Mouse (Mus musculus): ENCODE results near the gene Ctnnbip1.

Ctnnbip1 gene

DNA sequence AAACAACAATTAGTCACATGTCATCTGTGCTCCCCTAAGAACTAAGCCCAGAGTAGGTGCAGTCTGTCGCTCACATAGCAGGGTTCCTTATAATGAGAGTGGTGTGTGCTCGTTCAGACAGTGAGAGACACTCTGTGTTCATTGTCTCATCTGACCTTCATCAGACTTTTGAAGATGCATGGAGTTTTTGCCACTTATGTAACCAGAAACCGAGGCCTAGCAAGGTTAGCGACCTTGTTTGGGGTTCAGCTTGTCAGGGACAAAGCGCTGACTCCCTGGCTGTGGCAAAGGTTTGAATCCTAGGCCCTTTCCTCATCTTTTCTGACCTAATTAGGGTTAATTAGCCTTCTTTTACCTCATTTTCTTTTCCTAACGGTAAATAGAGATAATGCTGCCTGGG lies 5.9 kb downstream of the Ctnnbip1 start:
- no peak for DNase-seq

DNA sequence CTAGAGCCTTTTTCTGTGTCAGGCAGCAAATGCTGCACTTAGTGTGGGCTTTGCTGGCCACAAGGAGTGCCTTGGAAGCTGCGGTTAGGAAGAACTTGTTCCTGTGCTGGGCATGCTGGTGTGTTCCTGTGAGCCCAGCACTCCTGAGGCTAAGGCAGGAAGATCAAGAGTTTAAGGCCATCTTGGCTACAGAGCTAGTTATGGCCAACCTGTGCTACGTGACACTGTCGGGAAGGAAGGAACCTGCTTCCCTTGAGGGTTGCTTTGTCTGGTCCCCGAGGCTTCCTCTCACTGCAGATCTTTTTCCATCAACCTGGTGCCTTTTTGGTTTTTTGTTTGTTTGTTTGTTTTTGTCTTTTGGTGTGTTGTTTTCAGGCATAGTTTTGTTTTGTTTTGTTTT lies 7.1 kb downstream of the Ctnnbip1 start:
- no peak for DNase-seq

DNA sequence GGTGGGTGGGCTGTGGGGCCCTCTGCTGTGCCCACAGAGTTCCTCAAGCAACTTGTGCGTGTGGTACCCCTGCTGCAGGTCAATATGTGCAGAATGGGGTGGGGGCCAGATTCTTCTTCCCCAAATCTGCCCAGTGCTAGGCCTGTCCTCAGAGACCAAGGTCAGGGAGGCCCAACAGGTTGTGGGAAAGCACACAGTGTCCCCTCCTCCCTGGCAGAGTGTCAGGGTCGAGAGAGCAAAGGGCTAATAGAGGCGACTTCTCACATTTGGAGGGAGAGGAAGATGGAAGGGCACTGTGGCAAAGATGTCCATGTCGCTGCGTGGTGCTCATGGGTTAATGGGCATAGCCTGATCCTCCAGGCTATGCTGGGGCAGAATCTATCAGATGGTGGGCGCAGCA lies 7.8 kb downstream of the Ctnnbip1 start:
- peak; percentile 27 to 65 for DNase-seq

DNA sequence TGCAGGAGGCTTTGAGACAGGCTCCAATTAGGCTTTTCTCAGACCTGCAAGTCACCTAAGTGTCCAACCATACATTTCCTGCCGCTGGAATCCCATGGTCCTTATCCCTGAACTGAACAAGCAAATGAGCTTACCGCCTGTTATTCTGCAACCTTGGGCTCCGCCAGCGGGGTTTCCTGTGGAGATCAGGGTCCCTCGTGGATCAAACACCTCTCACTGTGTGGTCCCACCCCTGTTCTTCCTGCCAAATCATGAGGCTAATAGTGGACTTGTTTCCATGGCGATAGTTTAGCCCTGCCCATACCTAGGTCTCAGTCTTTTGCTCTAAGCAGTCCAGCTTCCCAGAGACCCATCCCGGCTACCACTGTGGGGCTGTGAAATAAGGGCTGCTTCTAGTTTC lies 8.3 kb downstream of the Ctnnbip1 start:
- peak; percentile 26 to 41 for DNase-seq

GRCm38 (mm10) chr4:149527621-149528354 lies 9.8 kb downstream of the Ctnnbip1 start:
- DNase-seq, result peak in 1 of 2 experiments; percentile 19

DNA sequence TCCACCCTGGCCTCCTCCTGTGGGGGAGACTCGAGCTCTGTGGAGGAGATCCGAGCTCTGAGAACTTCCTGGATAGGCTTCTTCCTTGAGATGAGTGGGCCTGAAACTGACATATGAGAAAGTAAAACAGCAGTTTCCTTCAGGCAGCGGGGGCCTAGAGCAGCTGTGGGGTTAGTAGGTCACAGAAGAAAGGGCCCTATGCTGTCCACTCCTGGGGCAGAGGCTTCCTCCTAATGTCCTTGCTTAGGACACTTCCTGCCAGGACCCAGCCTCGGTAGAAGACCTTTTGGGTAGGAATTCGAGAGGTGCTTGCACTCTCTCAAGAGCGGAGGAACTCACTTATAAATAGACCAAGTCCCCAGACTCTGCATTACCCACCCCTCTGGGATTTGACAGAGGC lies 11.7 kb downstream of the Ctnnbip1 start:
- DNase-seq, result no peak

GRCm38 (mm10) chr4:149539441-149539840 lies 21.4 kb downstream of the Ctnnbip1 start:
- no peak for DNase-seq

DNA sequence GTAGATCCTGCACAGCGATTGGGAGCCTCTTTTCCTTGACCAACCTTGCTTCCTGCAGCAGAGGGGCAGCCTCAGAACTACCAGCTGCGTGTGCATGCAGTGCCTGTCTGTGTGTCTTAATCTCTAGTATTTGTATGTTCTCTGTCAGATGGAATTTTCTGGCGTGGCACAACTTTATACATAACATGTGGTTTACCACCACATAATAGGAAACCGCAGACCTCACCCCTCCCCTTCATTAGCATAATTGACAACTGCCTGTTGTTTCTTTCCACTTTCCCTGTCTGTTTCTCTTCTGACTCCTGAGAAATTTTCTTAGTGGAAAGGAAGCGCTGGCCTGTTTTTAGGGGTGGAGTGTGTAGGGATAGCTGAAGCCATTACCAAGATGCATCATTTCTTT lies 23.9 kb downstream of the Ctnnbip1 start:
- DNase-seq, result no peak

DNA sequence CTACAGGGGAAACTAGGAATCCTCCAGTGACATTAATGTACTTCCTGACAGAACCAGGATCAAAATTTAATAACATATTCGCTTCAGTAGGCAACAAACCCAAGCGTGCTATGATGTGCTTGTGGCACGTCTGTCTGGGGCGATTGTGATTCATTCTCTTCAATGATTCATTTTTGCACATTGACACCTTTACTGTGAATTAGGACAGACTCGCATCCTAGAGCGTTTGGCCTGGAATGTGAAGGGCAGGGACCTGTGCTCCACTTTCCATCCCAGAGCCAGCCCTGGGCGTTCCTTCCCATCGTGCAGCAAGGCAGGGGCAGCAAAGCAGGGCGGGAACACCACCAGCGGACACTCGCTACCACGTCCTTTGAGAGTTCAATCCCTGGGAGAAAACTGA lies 24.4 kb downstream of the Ctnnbip1 start:
- no peak for DNase-seq

DNA sequence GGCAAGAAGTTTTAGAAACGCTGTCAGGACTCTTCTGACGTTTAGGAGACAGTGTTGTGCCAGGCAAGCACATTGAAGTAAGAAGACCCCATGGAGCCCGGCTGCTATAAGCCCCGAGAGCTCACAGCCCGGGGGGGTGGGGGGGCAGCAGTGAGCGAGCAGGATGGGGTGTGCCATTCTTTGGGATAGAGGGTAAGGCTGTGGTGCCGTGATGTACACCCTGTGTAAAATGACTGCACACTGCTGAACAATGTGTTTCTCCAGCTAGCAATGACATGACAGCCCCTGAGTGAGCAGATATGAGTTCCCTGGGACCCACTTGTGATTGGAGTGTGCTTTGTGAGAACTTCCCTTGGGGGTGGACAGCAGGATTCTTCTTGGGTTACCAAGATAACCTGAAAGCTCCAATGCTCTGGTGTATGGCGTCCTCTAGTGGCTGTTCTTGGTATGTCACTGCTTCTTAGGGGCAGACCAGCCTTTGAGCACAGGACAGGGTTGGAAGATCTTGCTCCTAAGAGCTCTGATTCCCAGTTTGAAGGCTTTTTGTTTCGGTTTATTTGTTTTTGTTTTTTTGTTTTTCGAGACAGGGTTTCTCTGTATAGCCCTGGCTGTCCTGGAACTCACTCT lies 25.0 kb downstream of the Ctnnbip1 start:
- peak; percentile 81 to 94 for DNase-seq

- no peak for DNase-seq
Measured at GRCm38 (mm10) chr4:149544892-149545291, 26.9 kb downstream of the Ctnnbip1 start.

GRCm38 (mm10) chr4:149546797-149547444 lies 28.9 kb downstream of the Ctnnbip1 start:
- no peak for DNase-seq

DNA sequence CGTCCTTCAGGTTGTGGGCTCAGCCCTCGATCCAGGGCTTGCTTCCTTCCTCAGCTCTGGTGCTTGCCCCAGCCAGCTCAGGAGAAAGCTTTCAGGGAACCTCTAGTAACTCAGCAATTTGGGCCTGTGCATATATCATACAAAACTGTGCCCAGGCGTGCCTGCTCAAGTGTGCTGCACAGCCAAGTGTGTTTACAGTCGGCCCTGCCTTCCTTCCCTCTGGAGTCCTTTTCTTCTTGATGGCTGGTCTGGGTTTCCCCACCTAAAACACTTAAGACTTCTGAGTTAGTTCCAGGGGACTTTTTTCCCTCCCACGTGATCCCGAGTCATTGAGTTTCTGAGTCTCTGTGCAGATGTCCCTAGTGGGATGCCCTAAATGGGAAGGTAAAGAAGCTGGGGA lies 29.5 kb downstream of the Ctnnbip1 start:
- DNase-seq, result no peak

GRCm38 (mm10) chr4:149549221-149549925 lies 31.3 kb downstream of the Ctnnbip1 start:
- DNase-seq, result peak; percentile 80 to 83

DNA sequence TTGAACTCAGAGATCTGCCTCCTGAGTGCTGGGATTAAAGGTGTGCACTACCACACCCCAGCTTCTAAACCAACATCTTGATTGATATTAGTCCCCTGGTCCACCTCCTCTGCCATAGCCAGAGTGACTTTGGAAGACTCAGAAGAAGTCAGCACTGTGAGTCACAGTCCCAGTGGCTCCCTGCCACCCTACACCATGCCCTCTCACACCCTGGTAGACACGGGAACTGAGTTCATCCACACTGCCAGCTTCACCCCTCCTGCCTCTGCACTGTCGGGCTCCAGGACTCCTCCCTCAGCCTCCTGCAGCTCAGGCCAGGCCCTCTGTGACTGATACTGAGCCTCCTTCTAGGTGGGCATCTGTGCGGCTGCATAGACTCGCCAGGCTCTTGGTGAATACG lies 32.8 kb downstream of the Ctnnbip1 start:
- no peak for DNase-seq

DNA sequence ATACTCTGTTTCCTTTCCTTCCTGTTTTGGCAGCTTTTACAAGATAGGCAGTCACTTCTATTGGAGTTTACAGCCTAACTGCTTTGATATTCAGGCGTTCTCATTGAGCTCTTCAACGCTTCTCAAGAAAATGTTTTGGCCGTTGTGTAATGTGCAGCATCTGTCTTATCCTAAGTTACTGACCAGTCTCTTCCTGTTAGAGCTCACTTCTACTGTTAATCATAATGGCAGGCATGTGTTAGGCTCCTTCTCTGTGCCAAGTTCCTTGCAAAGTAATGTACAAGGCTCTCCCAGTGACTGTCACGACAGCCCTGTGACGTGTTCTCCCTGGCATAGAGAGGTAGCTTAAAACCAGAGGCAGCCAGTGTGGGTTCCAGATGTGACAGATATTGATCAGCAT lies 33.7 kb downstream of the Ctnnbip1 start:
- DNase-seq, result no peak

DNA sequence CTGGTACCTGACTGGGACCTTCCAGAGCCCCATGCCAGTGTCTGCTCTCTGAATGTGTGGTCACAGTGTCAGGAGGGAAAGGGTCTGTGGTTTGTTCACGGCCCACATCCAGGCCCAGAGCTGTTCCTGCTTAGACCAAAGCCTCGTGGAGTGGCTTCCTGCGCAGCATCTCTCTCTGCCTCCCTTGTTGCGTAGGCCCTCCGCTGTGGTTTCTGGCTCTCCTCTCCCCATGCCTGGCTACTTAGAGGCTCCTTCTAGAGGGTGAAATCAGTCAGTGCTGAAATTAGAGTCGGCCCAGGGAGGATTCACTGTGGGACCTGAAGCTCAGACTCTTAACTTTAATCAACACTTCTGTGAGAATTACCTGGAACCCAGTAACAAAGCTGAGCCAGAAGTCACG lies 35.8 kb downstream of the Ctnnbip1 start:
- no peak for DNase-seq

- DNase-seq, result no peak
Measured at GRCm38 (mm10) chr4:149556111-149556510, 38.1 kb downstream of the Ctnnbip1 start.

- DNase-seq, result no peak
Measured at GRCm38 (mm10) chr4:149557905-149558304, 39.9 kb downstream of the Ctnnbip1 start.

DNA sequence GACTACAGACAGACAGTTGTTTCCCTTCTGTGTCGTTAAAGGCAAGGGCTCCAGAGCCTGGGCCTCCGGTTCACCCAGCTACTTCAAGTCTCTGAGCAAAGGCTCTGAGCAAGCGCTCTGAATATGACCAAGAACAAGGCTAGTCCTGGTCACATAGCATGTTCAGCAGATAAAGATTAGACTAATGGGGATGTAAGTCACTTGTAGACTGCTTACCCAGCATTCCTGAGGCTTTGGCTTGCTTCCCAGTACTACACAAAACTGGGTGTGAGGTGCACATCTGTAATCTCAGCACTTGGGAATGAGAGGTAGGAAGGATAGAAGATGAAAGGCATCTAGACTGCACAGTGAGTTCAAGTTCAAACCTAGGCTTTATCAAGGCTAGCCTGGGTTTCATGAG lies 40.4 kb downstream of the Ctnnbip1 start:
- DNase-seq, result no peak

- DNase-seq, result no peak
Measured at GRCm38 (mm10) chr4:149561392-149561791, 43.4 kb downstream of the Ctnnbip1 start.

GRCm38 (mm10) chr4:149561986-149562904 lies 44.2 kb downstream of the Ctnnbip1 start:
- peak in 1 of 2 experiments; percentile 33 for DNase-seq

Measured in kidney, postnatal 36 days (tissue).